Mouse (Mus musculus): ENCODE measurements around the gene Mkrn2. TPM values are rescaled to one million over a fixed set of nuclear protein-coding genes. Genes with fewer than 3 reads are reported as not detected.
"Not testable (repeated sequence)": the region's sequence is repeated elsewhere in the genome, so short reads cannot be mapped to it uniquely, and the experiment has no call there.

Gene Mkrn2
- total and polyA plus RNA-seq, 3 experiments, result 13.1 to 38.1 TPM; not detected in 1

- H3K9me3 ChIP-seq (replicated peaks; ENCODE audit: insufficient read depth, low read length), result no peaks in the 10 kb centered on the region
- H3K36me3 ChIP-seq (ENCODE audit: control insufficient read depth in 1 of 2, insufficient read depth in 2 of 2, low read length in 2 of 2), result peaks cover 0 to 26% of the 10 kb centered on the region in 2 experiments; a peak in 2 of 4 replicates
- no peak for DNase-seq (ENCODE audit: low read depth, low spot score)
- H3K79me2 ChIP-seq (ENCODE audit: control insufficient read depth, insufficient read depth, low read length, poor library complexity), result no peaks in the 10 kb centered on the region
- H3K4me3 ChIP-seq (ENCODE audit: control insufficient read depth in 1 of 2, insufficient read depth in 1 of 2, low read depth in 2 of 2, low read length in 2 of 2), result no peak overlapping the region
- H3K9ac ChIP-seq (ENCODE audit: control insufficient read depth, low read depth, low read length, poor library complexity, severe bottlenecking), result no peak overlapping the region
- TF ChIP-seq TBP (IDR thresholded peaks at IDR 0.05; ENCODE audit: low read depth, low read length), result no peak
- no peak for TF ChIP-seq TAL1 (IDR thresholded peaks at IDR 0.05; ENCODE audit: low read length)
- no peak for TF ChIP-seq SIN3A (IDR thresholded peaks at IDR 0.05; ENCODE audit: low read length)
- TF ChIP-seq E2F4 (IDR thresholded peaks at IDR 0.05; ENCODE audit: borderline replicate concordance, low read depth, low read length), result no peak
- TF ChIP-seq POLR2AphosphoS2 (IDR thresholded peaks at IDR 0.05; ENCODE audit: low read length), result no peak
- TF ChIP-seq RCOR1 (IDR thresholded peaks at IDR 0.05; ENCODE audit: low read depth, low read length), result no peak
- no peak for TF ChIP-seq MEF2A (IDR thresholded peaks at IDR 0.05; ENCODE audit: extremely low read depth, insufficient replicate concordance, low read depth, low read length, poor library complexity, severe bottlenecking)
- TF ChIP-seq USF1 (IDR thresholded peaks at IDR 0.05; ENCODE audit: low read depth, low read length), result no peak
- TF ChIP-seq NELFE (IDR thresholded peaks at IDR 0.05; ENCODE audit: low read depth, low read length), result no peak
- no peak for TF ChIP-seq MAFK (IDR thresholded peaks at IDR 0.05; ENCODE audit: borderline replicate concordance, low read depth, low read length)
- TF ChIP-seq MXI1 (IDR thresholded peaks at IDR 0.05; ENCODE audit: low read depth, low read length), result no peak
- no peak for TF ChIP-seq POLR2AphosphoS5 (IDR thresholded peaks at IDR 0.05; ENCODE audit: borderline replicate concordance, low read depth, low read length)
- no peaks in the 10 kb centered on the region for H3K27me3 ChIP-seq (ENCODE audit: control insufficient read depth in 1 of 2, insufficient read depth in 2 of 2, low read length in 2 of 2)
- no peak overlapping the region for H3K27ac ChIP-seq (ENCODE audit: control insufficient read depth, low read depth, low read length)
- H3K4me1 ChIP-seq (ENCODE audit: control insufficient read depth in 1 of 2, insufficient read depth in 2 of 2, low read length in 2 of 2), result no peaks in the 10 kb centered on the region
These were observed 32.3 kb downstream of the Mkrn2 start for GRCm38 (mm10) chr6:115634015-115634414.

- H3K27me3 ChIP-seq (ENCODE audit: control insufficient read depth in 1 of 2, insufficient read depth in 2 of 2, low read length in 2 of 2); H3K27ac ChIP-seq (ENCODE audit: control insufficient read depth, low read depth, low read length); H3K9ac ChIP-seq (ENCODE audit: control insufficient read depth, low read depth, low read length, poor library complexity, severe bottlenecking); H3K9me3 ChIP-seq (replicated peaks; ENCODE audit: insufficient read depth, low read length); H3K4me1 ChIP-seq (ENCODE audit: control insufficient read depth in 1 of 2, insufficient read depth in 2 of 2, low read length in 2 of 2); DNase-seq (ENCODE audit: low read depth, low spot score); H3K79me2 ChIP-seq (ENCODE audit: control insufficient read depth, insufficient read depth, low read length, poor library complexity); H3K4me3 ChIP-seq (ENCODE audit: control insufficient read depth in 1 of 2, insufficient read depth in 1 of 2, low read depth in 2 of 2, low read length in 2 of 2): not testable (repeated sequence)
- peaks cover 0 to 25% of the 10 kb centered on the region in 2 experiments; a peak in 2 of 4 replicates for H3K36me3 ChIP-seq (ENCODE audit: control insufficient read depth in 1 of 2, insufficient read depth in 2 of 2, low read length in 2 of 2)
These were observed 36.5 kb downstream of the Mkrn2 start for GRCm38 (mm10) chr6:115638188-115638587.

- Histone ChIP-seq H3K9me3 (replicated peaks; ENCODE audit: insufficient read depth, low read length) (no peaks in the 10 kb centered on the region), H3K36me3 (ENCODE audit: control insufficient read depth in 1 of 2, insufficient read depth in 2 of 2, low read length in 2 of 2) (peaks cover 6 to 19% of the 10 kb centered on the region in 2 experiments), H3K4me3 (ENCODE audit: control insufficient read depth in 1 of 2, insufficient read depth in 1 of 2, low read depth in 2 of 2, low read length in 2 of 2) (no peak overlapping the region), H3K79me2 (ENCODE audit: control insufficient read depth, insufficient read depth, low read length, poor library complexity) (peaks cover 24% of the 10 kb centered on the region), H3K9ac (ENCODE audit: control insufficient read depth, low read depth, low read length, poor library complexity, severe bottlenecking) (no peak overlapping the region), H3K4me1 (ENCODE audit: control insufficient read depth in 1 of 2, insufficient read depth in 2 of 2, low read length in 2 of 2) (peaks cover 1 to 4% of the 10 kb centered on the region in 2 experiments), H3K27me3 (ENCODE audit: control insufficient read depth in 1 of 2, insufficient read depth in 2 of 2, low read length in 2 of 2) (no peaks in the 10 kb centered on the region), H3K27ac (ENCODE audit: control insufficient read depth, low read depth, low read length) (no peak overlapping the region)
- DNase-seq (ENCODE audit: low read depth, low spot score), result no peak
- TF ChIP-seq MAFK (IDR thresholded peaks at IDR 0.05; ENCODE audit: borderline replicate concordance, low read depth, low read length), result no peak
- TF ChIP-seq CHD2 (IDR thresholded peaks at IDR 0.05; ENCODE audit: low read length), result no peak
- no peak for TF ChIP-seq SMC3 (IDR thresholded peaks at IDR 0.05; ENCODE audit: low read depth, low read length)
- TF ChIP-seq TCF12 (IDR thresholded peaks at IDR 0.05; ENCODE audit: low read depth, low read length), result no peak
- no peak for TF ChIP-seq MYC (IDR thresholded peaks at IDR 0.05; ENCODE audit: low read depth, low read length)
These were observed 41.6 kb downstream of the Mkrn2 start for GRCm38 (mm10) chr6:115643315-115643714.

Measured in MEL (cell line).